Comparison of ENCODE assay signal across 8 mouse cellular contexts in genomic region chr2:158055383-158055782, GRCm38 (mm10). TPM values are rescaled to one million over a fixed set of nuclear protein-coding genes. Genes with fewer than 3 reads are reported as not detected.
DNase-seq lines count a peak whose midpoint lies in the region; ATAC-seq and TF ChIP-seq lines count a peak whose summit lies in the region.
"Not testable (repeated sequence)": the region's sequence is repeated elsewhere in the genome, so short reads cannot be mapped to it uniquely, and the experiment has no call there.

No protein-coding gene starts in this region.

- not testable (repeated sequence) for H3K4me2 ChIP-seq in forebrain, postnatal 0 days (ENCODE audit: low read depth); intestine, postnatal 0 days (replicated peaks; ENCODE audit: low read depth); lung, embryonic 14.5 days; midbrain, embryonic 11.5 days; stomach, postnatal 0 days (replicated peaks; ENCODE audit: low read depth)

- H3K36me3 ChIP-seq in forebrain, postnatal 0 days (ENCODE audit: insufficient read depth) = peaks cover 43% of the 10 kb centered on the region
- peaks cover 55% of the 10 kb centered on the region for H3K36me3 ChIP-seq in intestine, postnatal 0 days (ENCODE audit: control insufficient read depth, insufficient read depth)
- H3K36me3 ChIP-seq in lung, embryonic 14.5 days (ENCODE audit: insufficient read depth) = peaks cover 68% of the 10 kb centered on the region
- H3K36me3 ChIP-seq in midbrain, embryonic 11.5 days (ENCODE audit: control insufficient read depth, insufficient read depth, low read length); stomach, postnatal 0 days (ENCODE audit: control insufficient read depth, insufficient read depth, low read length): not testable (repeated sequence)

- H3K4me3 ChIP-seq in forebrain, postnatal 0 days (ENCODE audit: low read depth, low read length); intestine, postnatal 0 days (ENCODE audit: low read depth, low read length); layer of hippocampus, adult 2 months; lung, embryonic 14.5 days (ENCODE audit: low read depth, low read length); midbrain, embryonic 11.5 days (ENCODE audit: low read depth, low read length); stomach, postnatal 0 days (ENCODE audit: low read depth, low read length): not testable (repeated sequence)

- H3K27ac ChIP-seq in forebrain, postnatal 0 days (ENCODE audit: low read depth, low read length); intestine, postnatal 0 days (ENCODE audit: low read depth, low read length); layer of hippocampus, adult 2 months; lung, embryonic 14.5 days (ENCODE audit: low read depth); midbrain, embryonic 11.5 days (ENCODE audit: low read depth, low read length); stomach, postnatal 0 days (replicated peaks): not testable (repeated sequence)

- 89% methylated on average over 8 of the region's 8 CpGs for WGBS in forebrain, postnatal 0 days
- WGBS in intestine, postnatal 0 days = 91% methylated on average over 8 of the region's 8 CpGs
- 87% methylated on average over 8 of the region's 8 CpGs for WGBS in lung, embryonic 14.5 days
- WGBS in midbrain, embryonic 11.5 days = 91% methylated on average over 8 of the region's 8 CpGs
- 90% methylated on average over 8 of the region's 8 CpGs for WGBS in stomach, postnatal 0 days

- peak; percentile 29; the same call in 1 of the 2 replicates for TF ChIP-seq CTCF in forebrain, postnatal 0 days (IDR thresholded peaks at IDR 0.05; ENCODE audit: low read depth)
- peak; percentile 22; the same call in 1 of the 2 replicates for TF ChIP-seq CTCF in intestine, postnatal 0 days (IDR thresholded peaks at IDR 0.05; ENCODE audit: low read depth)
- 0 out of 2 replicates have a peak, but pooled peaks have one; percentile 14 for TF ChIP-seq CTCF in layer of hippocampus, adult 2 months (conservative IDR thresholded peaks at IDR 0.05)
- TF ChIP-seq CTCF in lung, embryonic 14.5 days (IDR thresholded peaks at IDR 0.05; ENCODE audit: low read depth) = 0 out of 2 replicates have a peak, but pooled peaks have one; percentile 5
- TF ChIP-seq CTCF in stomach, postnatal 0 days (IDR thresholded peaks at IDR 0.05; ENCODE audit: low read depth) = peak; percentile 13; the same call in 1 of the 2 replicates

- not testable (repeated sequence) for TF ChIP-seq EP300 in stomach, postnatal 0 days (optimal IDR thresholded peaks at IDR 0.05)

- ATAC-seq in forebrain, postnatal 0 days; intestine, postnatal 0 days; lung, embryonic 14.5 days (ENCODE audit: insufficient read depth); midbrain, embryonic 11.5 days (ENCODE audit: low FRiP score); stomach, postnatal 0 days (ENCODE audit: low FRiP score, low TSS enrichment): not testable (repeated sequence)

- H3K9me3 ChIP-seq in forebrain, postnatal 0 days (ENCODE audit: low read length); intestine, postnatal 0 days (ENCODE audit: control insufficient read depth); lung, embryonic 14.5 days (ENCODE audit: low read depth, low read length); midbrain, embryonic 11.5 days (ENCODE audit: control insufficient read depth, low read length); stomach, postnatal 0 days (ENCODE audit: control insufficient read depth, low read length): not testable (repeated sequence)

- H3K9ac ChIP-seq in forebrain, postnatal 0 days; intestine, postnatal 0 days (ENCODE audit: low read depth, low read length); lung, embryonic 14.5 days; midbrain, embryonic 11.5 days (ENCODE audit: low read length); stomach, postnatal 0 days (ENCODE audit: low read length): not testable (repeated sequence)

- H3K4me1 ChIP-seq in forebrain, postnatal 0 days (ENCODE audit: insufficient read depth); intestine, postnatal 0 days (replicated peaks; ENCODE audit: control insufficient read depth, insufficient read depth, low read length); lung, embryonic 14.5 days (ENCODE audit: insufficient read depth); midbrain, embryonic 11.5 days (ENCODE audit: control insufficient read depth, insufficient read depth, low read length); stomach, postnatal 0 days (replicated peaks; ENCODE audit: control insufficient read depth, insufficient read depth): not testable (repeated sequence)

- not testable (repeated sequence) for H3K27me3 ChIP-seq in forebrain, postnatal 0 days (ENCODE audit: insufficient read depth, low read length); intestine, postnatal 0 days (replicated peaks; ENCODE audit: control insufficient read depth, insufficient read depth, low read length); lung, embryonic 14.5 days (ENCODE audit: insufficient read depth, low read length); midbrain, embryonic 11.5 days (ENCODE audit: control insufficient read depth, insufficient read depth, low read length); stomach, postnatal 0 days (ENCODE audit: control insufficient read depth, insufficient read depth, low read length)

- peak; percentile 30 for DNase-seq in brain, adult 2 months (ENCODE audit: low read depth, low spot score)
- DNase-seq in forebrain, postnatal 0 days; layer of hippocampus, adult 2 months (ENCODE audit: low spot score in 2 of 2); lung, embryonic 14.5 days; stomach, postnatal 0 days (ENCODE audit: low spot score): not testable (repeated sequence)
- peak; percentile 66 for DNase-seq in heart, adult 11 months
- peak; percentile 73 for DNase-seq in midbrain, embryonic 11.5 days (ENCODE audit: low spot score, missing footprints)

RNA-seq across cellular contexts. Expression of gene Rprd1b, which starts 27.1 kb away (rescaled TPM):
- 39.8 and 61.3 TPM in 2 replicates for total RNA-seq in forebrain, postnatal 0 days (2014; rRNA removed)
- polyA plus RNA-seq in forebrain, postnatal 0 days (2015; fragmentation: Nextera tagmentation; extraction: Ambion mirVana) = 12.9 and 18.8 TPM in 2 replicates
- polyA plus RNA-seq in intestine, postnatal 0 days (2015; fragmentation: Nextera tagmentation; extraction: Ambion mirVana) = 17.1 and 19.8 TPM in 2 replicates
- total RNA-seq in layer of hippocampus, adult 2 months (2021) = 10 to 100 TPM; 48.9 to 57.2 TPM
- polyA plus RNA-seq in lung, embryonic 14.5 days (2014; fragmentation: Nextera tagmentation; extraction: Ambion mirVana) = 48.8 and 50.9 TPM in 2 replicates
- 64.9 and 68.1 TPM in 2 replicates for polyA plus RNA-seq in midbrain, embryonic 11.5 days (2014; fragmentation: Nextera tagmentation; extraction: Ambion mirVana)
- 20.3 and 20.8 TPM in 2 replicates for polyA plus RNA-seq in stomach, postnatal 0 days (2015; fragmentation: Nextera tagmentation; extraction: Ambion mirVana)

RNA-seq across cellular contexts. Expression of gene Tti1, which starts 27.1 kb away (rescaled TPM):
- 17.3 and 19.9 TPM in 2 replicates for total RNA-seq in forebrain, postnatal 0 days (2014; rRNA removed)
- polyA plus RNA-seq in forebrain, postnatal 0 days (2015; fragmentation: Nextera tagmentation; extraction: Ambion mirVana) = 6.6 and 8.1 TPM in 2 replicates
- 5.1 and 5.4 TPM in 2 replicates for polyA plus RNA-seq in intestine, postnatal 0 days (2015; fragmentation: Nextera tagmentation; extraction: Ambion mirVana)
- total RNA-seq in layer of hippocampus, adult 2 months (2021) = 10 to 100 TPM; 21.1 to 23.6 TPM
- polyA plus RNA-seq in lung, embryonic 14.5 days (2014; fragmentation: Nextera tagmentation; extraction: Ambion mirVana) = 25.9 and 27.3 TPM in 2 replicates
- 28.8 and 30.3 TPM in 2 replicates for polyA plus RNA-seq in midbrain, embryonic 11.5 days (2014; fragmentation: Nextera tagmentation; extraction: Ambion mirVana)
- polyA plus RNA-seq in stomach, postnatal 0 days (2015; fragmentation: Nextera tagmentation; extraction: Ambion mirVana) = 7.0 and 7.7 TPM in 2 replicates
